Mouse (Mus musculus): ENCODE measurements around the gene Hoxb8.

DNA sequence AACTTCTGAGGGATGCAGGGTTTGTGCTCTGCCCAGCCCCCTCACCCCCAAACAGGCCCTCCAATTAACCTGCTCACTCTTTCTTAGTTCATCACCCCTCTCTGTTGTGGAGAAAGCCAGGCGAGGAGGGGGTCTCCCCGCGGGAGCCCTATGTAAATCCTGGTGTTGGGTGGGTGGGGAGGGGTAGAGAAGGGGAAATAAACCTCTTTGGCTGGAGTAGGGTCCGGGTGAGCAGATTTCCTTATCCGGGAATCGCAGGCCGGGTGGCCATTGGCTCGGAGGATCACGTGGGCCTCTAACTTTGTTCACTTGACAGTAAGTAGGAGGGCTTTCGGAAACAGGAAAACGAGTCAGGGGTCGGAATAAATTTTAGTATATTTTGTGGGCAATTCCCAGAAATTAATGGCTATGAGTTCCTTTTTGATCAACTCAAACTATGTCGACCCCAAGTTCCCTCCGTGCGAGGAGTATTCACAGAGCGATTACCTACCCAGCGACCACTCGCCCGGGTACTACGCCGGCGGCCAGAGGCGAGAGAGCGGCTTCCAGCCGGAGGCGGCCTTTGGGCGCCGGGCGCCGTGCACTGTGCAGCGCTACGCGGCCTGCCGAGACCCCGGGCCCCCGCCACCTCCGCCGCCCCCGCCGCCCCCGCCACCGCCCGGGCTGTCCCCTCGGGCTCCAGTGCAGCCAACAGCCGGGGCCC, 36.8 kb downstream of the Hoxb8 start:
- TF ChIP-seq MAX (IDR thresholded peaks at IDR 0.05; ENCODE audit: low read depth) (no peak), POLR2A (IDR thresholded peaks at IDR 0.05; ENCODE audit: insufficient read length, low read depth) (no peak), TCF12 (IDR thresholded peaks at IDR 0.05; ENCODE audit: insufficient read depth, poor library complexity, severe bottlenecking) (no peak), POLR2AphosphoS2 (IDR thresholded peaks at IDR 0.05; ENCODE audit: insufficient read length, low read depth) (no peak), USF1 (IDR thresholded peaks at IDR 0.05; ENCODE audit: low read depth) (no peak), E2F4 (IDR thresholded peaks at IDR 0.05; ENCODE audit: insufficient read depth) (no peak), CEBPB (IDR thresholded peaks at IDR 0.05; ENCODE audit: insufficient read depth, poor library complexity, severe bottlenecking) (no peak), MYOD1 (IDR thresholded peaks at IDR 0.05; ENCODE audit: control insufficient read depth in 1 of 3, insufficient read length in 2 of 3, low read depth in 2 of 3) (no peak), REST (IDR thresholded peaks at IDR 0.05; ENCODE audit: insufficient read depth, insufficient read length) (no peak), MYOG (IDR thresholded peaks at IDR 0.05; ENCODE audit: control insufficient read depth in 1 of 3, insufficient read depth in 1 of 3, insufficient read length in 2 of 3, low read depth in 2 of 3) (no peak), TCF3 (IDR thresholded peaks at IDR 0.05; ENCODE audit: insufficient read length, low read depth) (no peak), SRF (IDR thresholded peaks at IDR 0.05; ENCODE audit: control insufficient read depth, insufficient read length, low read depth) (no peak)
